Mouse (Mus musculus): ENCODE results near the gene Fhl3. TPM values are rescaled to one million over a fixed set of nuclear protein-coding genes. Genes with fewer than 3 reads are reported as not detected.

The Fhl3 gene
- polyA plus RNA-seq, 1 experiment from 2014 or later, result 6.4 TPM

DNA sequence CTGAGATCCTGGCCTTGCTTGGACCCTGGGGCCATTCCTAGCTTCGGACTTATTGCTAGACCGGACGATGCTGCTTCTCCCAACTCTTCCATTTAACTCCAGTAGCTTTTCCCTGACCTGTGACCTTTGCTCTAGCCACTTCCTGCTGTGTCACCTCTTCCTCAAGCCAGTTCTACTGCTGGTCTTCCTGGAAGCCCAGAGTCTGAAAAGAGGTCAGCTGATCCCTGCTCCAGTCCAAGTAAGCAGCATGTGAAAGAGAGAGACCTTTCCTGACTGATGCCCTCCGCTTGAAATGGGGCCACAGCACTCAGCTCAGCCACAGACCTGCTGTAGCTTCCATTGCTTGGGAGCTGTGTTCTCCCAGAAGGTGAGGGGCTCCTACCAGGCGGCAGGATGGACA lies 37.0 kb downstream of the Fhl3 start:
- Histone ChIP-seq H3K27ac (ENCODE audit: low read depth, low read length) (no peak overlapping the region), H3K36me3 (ENCODE audit: control insufficient read depth, insufficient read depth, low read length) (peaks cover 5% of the 10 kb centered on the region; the same call in 1 of the 2 replicates), H3K4me2 (no peak overlapping the region), H3K4me1 (ENCODE audit: control insufficient read depth, insufficient read depth, low read length) (peaks cover 6% of the 10 kb centered on the region; the same call in 1 of the 2 replicates), H3K9me3 (replicated peaks; ENCODE audit: control insufficient read depth, low read length) (no peaks in the 10 kb centered on the region), H3K4me3 (ENCODE audit: low read depth, low read length) (no peak overlapping the region), H3K9ac (ENCODE audit: low read depth, low read length) (no peak overlapping the region), H3K27me3 (ENCODE audit: control insufficient read depth, insufficient read depth, low read length) (no peaks in the 10 kb centered on the region)
- 71% methylated on average over 5 of the region's 5 CpGs for WGBS (ENCODE audit: insufficient replicate concordance)
- ATAC-seq (replicated peaks; ENCODE audit: insufficient number of reproducible peaks, low FRiP score, low TSS enrichment), result no peak

DNA sequence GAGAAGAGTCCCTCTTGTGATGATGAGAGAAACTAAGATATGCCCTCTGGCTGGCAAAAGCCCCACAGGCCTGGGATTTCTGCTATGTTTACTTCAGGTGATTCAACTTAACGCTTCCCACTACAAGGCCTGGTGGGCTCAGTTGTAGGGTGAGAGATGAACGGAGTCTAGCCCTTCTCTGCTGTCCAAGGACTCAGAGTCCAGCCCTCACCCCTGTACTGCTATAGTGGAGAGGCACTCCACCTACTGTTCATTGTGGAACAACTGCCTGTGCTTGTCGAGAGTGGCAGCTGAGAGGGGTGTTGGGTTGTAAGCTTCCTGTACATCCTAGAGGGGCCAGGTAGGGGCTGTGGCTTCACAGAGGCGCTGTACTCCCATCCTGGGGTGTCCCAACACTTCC lies 37.5 kb downstream of the Fhl3 start:
- H3K27ac ChIP-seq (ENCODE audit: low read depth, low read length), result no peak overlapping the region
- no peak overlapping the region for H3K9ac ChIP-seq (ENCODE audit: low read depth, low read length)
- H3K36me3 ChIP-seq (ENCODE audit: control insufficient read depth, insufficient read depth, low read length), result peaks cover 5% of the 10 kb centered on the region; the same call in 1 of the 2 replicates
- no peak overlapping the region for H3K4me3 ChIP-seq (ENCODE audit: low read depth, low read length)
- no peaks in the 10 kb centered on the region for H3K9me3 ChIP-seq (replicated peaks; ENCODE audit: control insufficient read depth, low read length)
- H3K4me2 ChIP-seq, result no peak overlapping the region
- no peak for ATAC-seq (replicated peaks; ENCODE audit: insufficient number of reproducible peaks, low FRiP score, low TSS enrichment)
- peaks cover 6% of the 10 kb centered on the region; the same call in 1 of the 2 replicates for H3K4me1 ChIP-seq (ENCODE audit: control insufficient read depth, insufficient read depth, low read length)
- WGBS (ENCODE audit: insufficient replicate concordance), result 57% methylated on average over 4 of the region's 4 CpGs
- H3K27me3 ChIP-seq (ENCODE audit: control insufficient read depth, insufficient read depth, low read length), result no peaks in the 10 kb centered on the region

DNA sequence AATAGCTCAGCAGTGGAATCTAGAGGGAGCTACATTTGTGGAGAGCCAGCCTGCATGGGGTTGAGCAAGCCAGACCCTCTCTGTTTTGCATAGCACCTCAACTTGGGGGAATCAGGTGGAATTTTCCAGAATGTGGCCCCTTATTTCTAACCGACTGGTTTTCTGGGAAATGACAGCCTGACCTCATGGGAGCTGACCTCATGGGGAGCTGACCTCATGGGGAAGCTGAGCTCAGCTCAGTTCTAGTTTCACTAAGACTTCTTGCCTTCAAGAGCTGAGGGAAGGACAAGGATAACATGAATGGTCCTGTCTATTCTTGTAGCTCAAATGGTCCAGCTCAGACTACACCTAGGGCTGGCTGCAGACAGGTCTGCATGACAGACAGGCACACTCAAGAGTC lies 38.3 kb downstream of the Fhl3 start:
- Histone ChIP-seq H3K4me3 (ENCODE audit: low read depth, low read length) (no peak overlapping the region), H3K36me3 (ENCODE audit: control insufficient read depth, insufficient read depth, low read length) (peaks cover under 1% of the 10 kb centered on the region; the same call in 1 of the 2 replicates), H3K27ac (ENCODE audit: low read depth, low read length) (no peak overlapping the region), H3K4me2 (no peak overlapping the region), H3K27me3 (ENCODE audit: control insufficient read depth, insufficient read depth, low read length) (no peaks in the 10 kb centered on the region), H3K4me1 (ENCODE audit: control insufficient read depth, insufficient read depth, low read length) (peaks cover 6% of the 10 kb centered on the region; the same call in 1 of the 2 replicates), H3K9me3 (replicated peaks; ENCODE audit: control insufficient read depth, low read length) (no peaks in the 10 kb centered on the region), H3K9ac (ENCODE audit: low read depth, low read length) (no peak overlapping the region)
- ATAC-seq (replicated peaks; ENCODE audit: insufficient number of reproducible peaks, low FRiP score, low TSS enrichment), result no peak
- WGBS (ENCODE audit: insufficient replicate concordance), result 46% methylated on average over 1 of the region's 1 CpGs

GRCm38 (mm10) chr4:124741376-124742343 lies 41.2 kb downstream of the Fhl3 start, which contains the start of gene Inpp5b:
Gene Inpp5b (plus strand): TSS chr4:124741850.
- H3K4me3 ChIP-seq (ENCODE audit: low read depth, low read length), result peak within 1 kb of the TSS; percentile 51
- no peak within 1 kb of the TSS for H3K27ac ChIP-seq (ENCODE audit: low read depth, low read length)
- WGBS (ENCODE audit: insufficient replicate concordance), result 15% methylated on average over 25 of the region's 25 CpGs
- no peaks in the 10 kb centered on the region for H3K27me3 ChIP-seq (ENCODE audit: control insufficient read depth, insufficient read depth, low read length)
- H3K36me3 ChIP-seq (ENCODE audit: control insufficient read depth, insufficient read depth, low read length), result no peaks in the 10 kb centered on the region
- H3K9ac ChIP-seq (ENCODE audit: low read depth, low read length), result peak within 1 kb of the TSS; percentile 72
- no peaks in the 10 kb centered on the region for H3K9me3 ChIP-seq (replicated peaks; ENCODE audit: control insufficient read depth, low read length)
- peak; percentile 81 for ATAC-seq (replicated peaks; ENCODE audit: insufficient number of reproducible peaks, low FRiP score, low TSS enrichment)
- H3K4me1 ChIP-seq (ENCODE audit: control insufficient read depth, insufficient read depth, low read length), result peaks cover 2% of the 10 kb centered on the region; the same call in 1 of the 2 replicates
- peak within 1 kb of the TSS; percentile 77 for H3K4me2 ChIP-seq

DNA sequence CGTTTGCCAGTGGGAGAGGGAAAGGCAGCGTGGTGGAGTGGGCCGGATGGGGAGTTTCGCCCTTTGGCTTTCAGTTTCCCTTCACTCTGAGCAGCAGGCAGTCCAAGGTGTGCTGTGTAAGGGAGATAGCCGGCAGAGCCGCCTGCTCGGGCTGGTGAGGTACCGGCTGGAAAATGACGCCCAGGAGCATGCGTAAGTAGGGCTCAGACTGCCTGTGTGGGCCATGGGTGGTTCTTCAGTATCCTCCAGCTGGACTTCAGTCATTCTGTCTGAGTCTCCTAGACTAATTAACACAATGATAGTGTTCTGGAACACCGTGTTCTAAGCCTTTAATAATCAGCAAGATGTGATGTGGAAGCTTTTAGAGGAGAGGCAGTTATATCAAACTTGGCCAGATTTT lies 42.3 kb downstream of the Fhl3 start:
- 86% methylated on average over 11 of the region's 11 CpGs for WGBS (ENCODE audit: insufficient replicate concordance)
- Histone ChIP-seq H3K27ac (ENCODE audit: low read depth, low read length) (no peak overlapping the region), H3K27me3 (ENCODE audit: control insufficient read depth, insufficient read depth, low read length) (no peaks in the 10 kb centered on the region), H3K4me2 (no peak overlapping the region), H3K9me3 (replicated peaks; ENCODE audit: control insufficient read depth, low read length) (no peaks in the 10 kb centered on the region), H3K4me3 (ENCODE audit: low read depth, low read length) (no peak overlapping the region), H3K9ac (ENCODE audit: low read depth, low read length) (no peak overlapping the region), H3K36me3 (ENCODE audit: control insufficient read depth, insufficient read depth, low read length) (no peaks in the 10 kb centered on the region), H3K4me1 (ENCODE audit: control insufficient read depth, insufficient read depth, low read length) (no peaks in the 10 kb centered on the region; the same call in 1 of the 2 replicates)
- no peak for ATAC-seq (replicated peaks; ENCODE audit: insufficient number of reproducible peaks, low FRiP score, low TSS enrichment)

- H3K27me3 ChIP-seq (ENCODE audit: control insufficient read depth, insufficient read depth, low read length), result no peaks in the 10 kb centered on the region; the same call in 1 of the 2 replicates
- 68% methylated on average over 7 of the region's 7 CpGs for WGBS (ENCODE audit: insufficient replicate concordance)
- H3K4me3 ChIP-seq (ENCODE audit: low read depth, low read length), result no peak overlapping the region
- H3K4me2 ChIP-seq, result no peak overlapping the region
- no peak overlapping the region for H3K27ac ChIP-seq (ENCODE audit: low read depth, low read length)
- no peak for ATAC-seq (replicated peaks; ENCODE audit: insufficient number of reproducible peaks, low FRiP score, low TSS enrichment)
- H3K4me1 ChIP-seq (ENCODE audit: control insufficient read depth, insufficient read depth, low read length), result no peaks in the 10 kb centered on the region
- no peaks in the 10 kb centered on the region for H3K36me3 ChIP-seq (ENCODE audit: control insufficient read depth, insufficient read depth, low read length)
- no peaks in the 10 kb centered on the region for H3K9me3 ChIP-seq (replicated peaks; ENCODE audit: control insufficient read depth, low read length)
- no peak overlapping the region for H3K9ac ChIP-seq (ENCODE audit: low read depth, low read length)
These were observed 46.1 kb downstream of the Fhl3 start for GRCm38 (mm10) chr4:124746577-124746976.

DNA sequence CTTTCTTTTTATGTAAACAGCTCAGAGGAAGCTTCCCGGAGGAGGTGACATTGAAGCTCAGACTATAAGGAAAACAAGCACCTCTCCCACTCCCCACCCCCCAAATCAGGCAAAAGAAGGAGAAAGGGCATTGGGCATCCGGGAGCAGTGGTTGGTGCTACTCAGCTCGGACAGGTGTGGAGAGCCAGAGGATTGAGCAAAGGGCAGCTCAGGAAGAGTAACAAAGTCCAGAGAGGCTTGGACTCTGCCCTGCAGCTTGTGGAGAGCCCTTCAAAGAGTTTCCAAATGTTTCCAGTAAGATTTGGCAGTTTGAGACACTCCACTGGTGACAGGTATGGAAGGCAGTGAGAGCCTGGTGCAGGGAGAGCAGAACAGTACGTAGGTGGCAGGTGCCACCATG lies 47.4 kb downstream of the Fhl3 start:
- ATAC-seq (replicated peaks; ENCODE audit: insufficient number of reproducible peaks, low FRiP score, low TSS enrichment), result no peak
- Histone ChIP-seq H3K4me2 (no peak overlapping the region), H3K9me3 (replicated peaks; ENCODE audit: control insufficient read depth, low read length) (no peaks in the 10 kb centered on the region), H3K27me3 (ENCODE audit: control insufficient read depth, insufficient read depth, low read length) (no peaks in the 10 kb centered on the region; the same call in 1 of the 2 replicates), H3K36me3 (ENCODE audit: control insufficient read depth, insufficient read depth, low read length) (no peaks in the 10 kb centered on the region), H3K27ac (ENCODE audit: low read depth, low read length) (no peak overlapping the region), H3K4me3 (ENCODE audit: low read depth, low read length) (no peak overlapping the region), H3K9ac (ENCODE audit: low read depth, low read length) (no peak overlapping the region), H3K4me1 (ENCODE audit: control insufficient read depth, insufficient read depth, low read length) (peaks cover 9% of the 10 kb centered on the region)
- 46% methylated on average over 4 of the region's 4 CpGs for WGBS (ENCODE audit: insufficient replicate concordance)

DNA sequence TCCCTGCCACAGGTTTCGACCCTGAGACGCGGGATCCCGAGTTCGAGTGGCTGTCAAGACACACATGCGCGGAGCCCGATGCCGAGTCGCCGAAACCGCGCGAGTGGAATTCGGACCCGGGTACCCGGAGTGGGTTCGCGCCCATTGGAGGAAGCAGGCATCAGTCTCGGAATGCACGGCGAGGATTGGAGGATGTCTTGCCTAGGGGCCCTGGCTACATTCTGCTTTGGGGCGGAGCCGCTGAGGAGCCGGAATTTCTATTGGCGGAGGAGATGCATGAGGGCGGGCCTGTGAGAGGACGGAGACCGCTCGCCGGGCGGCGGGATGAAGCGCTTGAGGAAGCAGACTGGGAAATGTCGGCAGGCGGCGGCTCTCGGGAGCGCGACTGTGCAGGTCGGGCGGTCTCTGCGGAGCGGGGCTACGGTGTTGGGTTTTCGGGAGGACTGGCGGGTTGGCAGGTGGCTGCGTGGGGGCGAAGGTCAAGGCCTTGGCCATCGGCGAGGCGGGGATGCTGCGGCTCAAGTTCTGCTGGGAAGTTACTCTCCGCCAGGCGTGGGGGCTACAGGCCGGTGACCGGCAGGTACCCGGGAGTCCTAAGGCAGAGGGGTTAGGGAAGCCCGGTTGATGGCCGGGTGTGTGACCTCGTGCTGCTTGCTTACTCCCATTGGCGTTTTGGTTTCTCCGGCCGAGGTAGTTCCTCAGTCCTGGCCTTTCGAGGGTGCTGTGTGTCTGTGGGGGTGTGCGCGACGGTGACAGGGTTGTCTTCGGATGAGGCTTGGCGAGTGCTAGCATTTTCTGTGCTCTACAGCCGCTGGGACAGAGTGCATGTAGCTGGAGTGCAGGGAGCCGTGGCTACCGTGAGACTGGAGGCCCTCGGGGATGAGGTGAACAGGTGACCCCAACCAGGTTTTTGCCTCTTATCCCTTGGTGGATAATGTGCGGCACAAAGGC lies 51.1 kb downstream of the Fhl3 start:
- no peaks in the 10 kb centered on the region for H3K9me3 ChIP-seq (replicated peaks; ENCODE audit: control insufficient read depth, low read length)
- H3K36me3 ChIP-seq (ENCODE audit: control insufficient read depth, insufficient read depth, low read length), result no peaks in the 10 kb centered on the region
- H3K4me1 ChIP-seq (ENCODE audit: control insufficient read depth, insufficient read depth, low read length), result peaks cover 17% of the 10 kb centered on the region
- ATAC-seq (replicated peaks; ENCODE audit: insufficient number of reproducible peaks, low FRiP score, low TSS enrichment), result peak; percentile 98
- WGBS (ENCODE audit: insufficient replicate concordance), result under 1% methylated on average over 75 of the region's 75 CpGs
- peak overlapping the region; percentile 74 for H3K4me3 ChIP-seq (ENCODE audit: low read depth, low read length)
- peak overlapping the region; percentile 99 for H3K4me2 ChIP-seq
- H3K9ac ChIP-seq (ENCODE audit: low read depth, low read length), result peak overlapping the region; percentile 72
- no peaks in the 10 kb centered on the region; the same call in 1 of the 2 replicates for H3K27me3 ChIP-seq (ENCODE audit: control insufficient read depth, insufficient read depth, low read length)
- no peak overlapping the region for H3K27ac ChIP-seq (ENCODE audit: low read depth, low read length)

Data from heart, embryonic 11.5 days (tissue).